Mouse (Mus musculus) stomach, embryonic 14.5 days (tissue): Measurements from ENCODE around the gene Sh3bp2. TPM values are rescaled to one million over a fixed set of nuclear protein-coding genes. Genes with fewer than 3 reads are reported as not detected.

Source experiments
- ATAC-seq: fragments of 200-750 bp; cut with Nextera tagmentation; 2 replicates; pipeline ENCODE4 v1.8.0; 2017; ENCODE audit warnings: low read depth, moderate TSS enrichment; ENCODE audit not compliant: insufficient number of reproducible peaks, insufficient read depth, low FRiP score
- H3K27ac ChIP-seq: fragments of 300-500 bp; sonication (generic); 2 replicates; pipeline ENCODE4 v1.5.1; 2014; ENCODE audit warnings: mild to moderate bottlenecking, low read length, moderate library complexity, mixed read lengths
- H3K27me3 ChIP-seq: fragments of 300-500 bp; sonication (generic); 2 replicates; pipeline ENCODE4 v1.6.1; 2014; ENCODE audit warnings: low read length, control low read depth, mixed read lengths; ENCODE audit not compliant: control insufficient read depth, insufficient read depth
- H3K36me3 ChIP-seq: fragments of 300-500 bp; sonication (generic); 2 replicates; pipeline ENCODE4 v1.6.1; 2014; ENCODE audit warnings: mild to moderate bottlenecking, control low read depth, low read length, moderate library complexity, mixed read lengths; ENCODE audit not compliant: control insufficient read depth, insufficient read depth
- H3K4me1 ChIP-seq: fragments of 300-500 bp; sonication (generic); 2 replicates; pipeline ENCODE4 v1.6.1; 2014; ENCODE audit warnings: low read length, control low read depth, mixed read lengths; ENCODE audit not compliant: control insufficient read depth, insufficient read depth
- H3K4me2 ChIP-seq: fragments of 300-500 bp; sonication (generic); replicated peaks from 2 replicates; pipeline ENCODE4 v1.6.1; 2014; ENCODE audit warnings: low read depth, low read length, control low read depth
- H3K4me3 ChIP-seq: fragments of 300-500 bp; sonication (generic); 2 replicates; pipeline ENCODE4 v1.5.1; 2014; ENCODE audit warnings: low read depth, low read length, control low read depth
- H3K9ac ChIP-seq: fragments of 300-500 bp; sonication (generic); replicated peaks from 2 replicates; pipeline ENCODE4 v1.6.1; 2014; ENCODE audit warnings: low read depth, mild to moderate bottlenecking, control low read depth, low read length, moderate library complexity, mixed read lengths
- H3K9me3 ChIP-seq: fragments of 300-500 bp; sonication (generic); 2 replicates; pipeline ENCODE4 v1.6.1; 2016; ENCODE audit warnings: low read depth, low read length, control low read depth; ENCODE audit not compliant: control insufficient read depth
- WGBS: fragments of 180-500 bp; shearing (Covaris S2); extraction: QIAGEN DNeasy Blood & Tissue Kit; methylation state at CpG from one replicate; pipeline ENCODE4 v1.1.7; 2014; 5-methylcytosine and 5-hydroxymethylcytosine counted together
- polyA plus RNA-seq: library from polyadenylated mRNA; unstranded; fragments of >200 nt; fragmentation: Nextera tagmentation; extraction: Ambion mirVana; gene quantifications from 2 replicates; pipeline ENCODE4 v1.2.1, GENCODE M21; 2014

The Sh3bp2 gene
- polyA plus RNA-seq, 1 experiment from 2014 or later, result 9.4 TPM

GRCm38 (mm10) chr5:34520458-34521209, 5.0 kb upstream of the Sh3bp2 start:
- no peaks in the 10 kb centered on the region for H3K27me3 ChIP-seq
- no peaks in the 10 kb centered on the region for H3K9me3 ChIP-seq
- ATAC-seq, result no peak
- no peaks in the 10 kb centered on the region for H3K36me3 ChIP-seq
- no peak overlapping the region for H3K27ac ChIP-seq
- peaks cover 3% of the 10 kb centered on the region; the same call in 1 of the 2 replicates for H3K4me1 ChIP-seq
- H3K4me3 ChIP-seq, result no peak overlapping the region
- no peak overlapping the region for H3K9ac ChIP-seq
- 58% methylated on average over 11 of the region's 11 CpGs for WGBS
- H3K4me2 ChIP-seq, result no peak overlapping the region

GRCm38 (mm10) chr5:34521337-34521736, 4.3 kb upstream of the Sh3bp2 start:
- Histone ChIP-seq H3K36me3 (no peaks in the 10 kb centered on the region), H3K27me3 (no peaks in the 10 kb centered on the region), H3K4me1 (peaks cover 6% of the 10 kb centered on the region), H3K9ac (no peak overlapping the region), H3K27ac (no peak overlapping the region), H3K4me3 (no peak overlapping the region), H3K9me3 (no peaks in the 10 kb centered on the region), H3K4me2 (no peak overlapping the region)
- 83% methylated on average over 3 of the region's 3 CpGs for WGBS
- ATAC-seq, result no peak

GRCm38 (mm10) chr5:34523958-34524485, 1.6 kb upstream of the Sh3bp2 start:
- Histone ChIP-seq H3K27me3 (no peaks in the 10 kb centered on the region), H3K4me2 (no peak overlapping the region), H3K4me3 (no peak overlapping the region), H3K36me3 (no peaks in the 10 kb centered on the region), H3K9ac (no peak overlapping the region), H3K9me3 (no peaks in the 10 kb centered on the region), H3K27ac (no peak overlapping the region), H3K4me1 (peaks cover 6% of the 10 kb centered on the region)
- WGBS, result 61% methylated on average over 4 of the region's 4 CpGs
- ATAC-seq, result no peak

GRCm38 (mm10) chr5:34524511-34524910, 1.1 kb upstream of the Sh3bp2 start:
- Histone ChIP-seq H3K4me3 (no peak overlapping the region), H3K9ac (no peak overlapping the region), H3K4me1 (peaks cover 6% of the 10 kb centered on the region), H3K4me2 (no peak overlapping the region), H3K27ac (no peak overlapping the region), H3K27me3 (no peaks in the 10 kb centered on the region), H3K36me3 (no peaks in the 10 kb centered on the region), H3K9me3 (no peaks in the 10 kb centered on the region)
- no peak for ATAC-seq

GRCm38 (mm10) chr5:34526477-34526775, 788 bp downstream of the Sh3bp2 start:
- WGBS, result 43% methylated on average over 5 of the region's 5 CpGs
- H3K27ac ChIP-seq, result no peak overlapping the region

GRCm38 (mm10) chr5:34527352-34527751, 1.7 kb downstream of the Sh3bp2 start:
- ATAC-seq, result no peak
- H3K27me3 ChIP-seq, result no peaks in the 10 kb centered on the region
- no peaks in the 10 kb centered on the region for H3K36me3 ChIP-seq
- no peak overlapping the region for H3K27ac ChIP-seq
- no peak overlapping the region for H3K9ac ChIP-seq
- peaks cover 3% of the 10 kb centered on the region; the same call in 1 of the 2 replicates for H3K4me1 ChIP-seq
- no peaks in the 10 kb centered on the region for H3K9me3 ChIP-seq
- WGBS, result 86% methylated on average over 2 of the region's 2 CpGs
- H3K4me2 ChIP-seq, result no peak overlapping the region
- H3K4me3 ChIP-seq, result no peak overlapping the region

More at GRCm38 (mm10) chr5:34526477-34526775, 788 bp downstream of the Sh3bp2 start:
- Histone ChIP-seq H3K9me3 (no peaks in the 10 kb centered on the region), H3K4me3 (0 out of 2 replicates have a peak overlapping the region, but pooled peaks have one; percentile 48), H3K36me3 (no peaks in the 10 kb centered on the region), H3K27me3 (no peaks in the 10 kb centered on the region), H3K4me2 (peak overlapping the region; percentile 62), H3K9ac (no peak overlapping the region), H3K4me1 (peaks cover 3% of the 10 kb centered on the region; the same call in 1 of the 2 replicates)
- no peak for ATAC-seq

- Histone ChIP-seq H3K27ac (no peak overlapping the region), H3K36me3 (no peaks in the 10 kb centered on the region)
- 81% methylated on average over 5 of the region's 5 CpGs for WGBS
These were observed 3.1 kb downstream of the Sh3bp2 start for GRCm38 (mm10) chr5:34528724-34529123.

GRCm38 (mm10) chr5:34530116-34530515, 4.5 kb downstream of the Sh3bp2 start:
- H3K27ac ChIP-seq, result no peak overlapping the region
- no peak overlapping the region for H3K9ac ChIP-seq
- no peaks in the 10 kb centered on the region for H3K27me3 ChIP-seq
- no peak overlapping the region for H3K4me3 ChIP-seq
- H3K9me3 ChIP-seq, result no peaks in the 10 kb centered on the region
- no peaks in the 10 kb centered on the region for H3K36me3 ChIP-seq
- no peak overlapping the region for H3K4me2 ChIP-seq
- no peak for ATAC-seq
- peaks cover 3% of the 10 kb centered on the region; the same call in 1 of the 2 replicates for H3K4me1 ChIP-seq
- WGBS, result 72% methylated on average over 5 of the region's 5 CpGs

More at GRCm38 (mm10) chr5:34528724-34529123, 3.1 kb downstream of the Sh3bp2 start:
- Histone ChIP-seq H3K4me1 (peaks cover 3% of the 10 kb centered on the region; the same call in 1 of the 2 replicates), H3K9me3 (no peaks in the 10 kb centered on the region), H3K4me2 (no peak overlapping the region), H3K9ac (no peak overlapping the region), H3K4me3 (no peak overlapping the region), H3K27me3 (no peaks in the 10 kb centered on the region)
- no peak for ATAC-seq
